Mouse (Mus musculus): ENCODE measurements around the gene Klrb1. TPM values are rescaled to one million over a fixed set of nuclear protein-coding genes. Genes with fewer than 3 reads are reported as not detected.

Klrb1 gene
- polyA plus RNA-seq, 1 experiment from 2014 or later = not detected

DNA sequence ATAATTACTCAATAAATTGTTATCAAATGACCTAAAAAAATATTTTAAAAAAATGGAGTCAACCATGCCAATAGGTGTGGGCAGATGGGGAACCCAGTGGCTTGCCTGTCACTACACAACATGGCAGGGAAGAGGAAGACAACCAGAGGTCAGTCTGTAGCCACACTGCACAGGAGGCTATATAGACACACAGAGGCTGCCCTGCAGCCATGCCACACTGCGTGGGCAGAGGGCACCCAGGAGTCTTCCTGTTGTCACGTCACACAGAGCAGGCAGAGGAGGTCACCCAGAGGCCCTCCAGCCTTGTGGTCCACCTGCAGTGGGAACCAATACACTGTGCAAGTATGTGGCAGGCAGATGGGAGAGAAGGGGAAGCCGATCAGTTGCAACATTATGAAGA lies 21.2 kb downstream of the Klrb1 start:
- Histone ChIP-seq H3K9me3 (no peaks in the 10 kb centered on the region), H3K27ac (replicated peaks) (no peak overlapping the region), H3K36me3 (no peaks in the 10 kb centered on the region), H3K27me3 (no peaks in the 10 kb centered on the region), H3K9ac (replicated peaks) (no peak overlapping the region), H3K4me2 (replicated peaks) (no peak overlapping the region), H3K4me3 (no peak overlapping the region), H3K4me1 (no peaks in the 10 kb centered on the region)
- 82% methylated on average over 3 of the region's 3 CpGs for WGBS
- no peak for ATAC-seq (ENCODE audit: low FRiP score, low read depth)

- H3K4me3 ChIP-seq = no peak overlapping the region
Measured at GRCm38 (mm10) chr6:128679574-128679973, 43.3 kb downstream of the Klrb1 start.

DNA sequence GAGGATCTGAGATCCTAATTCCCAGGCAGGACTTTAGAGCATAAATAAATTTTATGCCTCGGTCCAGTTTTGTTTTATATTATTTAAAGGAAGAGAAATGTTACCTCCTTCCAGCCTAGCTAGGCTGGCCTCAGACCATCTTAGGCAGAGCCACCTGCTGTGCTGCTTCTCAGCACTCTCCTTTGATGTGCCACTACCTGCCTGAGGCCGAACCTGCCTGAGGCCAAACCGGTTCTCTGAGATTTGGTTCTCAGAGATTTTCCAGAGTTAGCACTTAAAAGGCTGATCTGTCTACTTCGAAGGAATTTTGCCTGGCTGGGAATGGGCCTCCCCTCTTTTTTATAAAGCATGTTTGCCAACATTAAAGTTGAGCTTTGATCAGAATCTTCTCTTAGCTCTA lies 52.9 kb downstream of the Klrb1 start:
- Histone ChIP-seq H3K9me3 (0 out of 2 replicates have a peak, but pooled peaks cover 4% of the 10 kb centered on the region), H3K27me3 (no peaks in the 10 kb centered on the region), H3K4me1 (no peaks in the 10 kb centered on the region), H3K36me3 (no peaks in the 10 kb centered on the region), H3K4me2 (replicated peaks) (no peak overlapping the region), H3K9ac (replicated peaks) (no peak overlapping the region), H3K27ac (replicated peaks) (no peak overlapping the region), H3K4me3 (no peak overlapping the region)
- ATAC-seq (ENCODE audit: low FRiP score, low read depth) = no peak
- 60% methylated on average over 4 of the region's 4 CpGs for WGBS

More at GRCm38 (mm10) chr6:128679574-128679973, 43.3 kb downstream of the Klrb1 start:
- no peak for ATAC-seq (ENCODE audit: low FRiP score, low read depth)
- Histone ChIP-seq H3K27me3 (no peaks in the 10 kb centered on the region), H3K9me3 (no peaks in the 10 kb centered on the region), H3K36me3 (no peaks in the 10 kb centered on the region), H3K9ac (replicated peaks) (no peak overlapping the region), H3K4me2 (replicated peaks) (no peak overlapping the region), H3K27ac (replicated peaks) (no peak overlapping the region), H3K4me1 (no peaks in the 10 kb centered on the region)

GRCm38 (mm10) chr6:128662206-128662605 lies 60.7 kb downstream of the Klrb1 start, which contains the start of gene Clec2h:
Gene Clec2h (plus strand): TSS chr6:128662385.
- H3K36me3 ChIP-seq = no peaks in the 10 kb centered on the region
- no peaks in the 10 kb centered on the region for H3K27me3 ChIP-seq
- H3K9ac ChIP-seq (replicated peaks) = no peak within 1 kb of the TSS
- no peak within 1 kb of the TSS for H3K4me2 ChIP-seq (replicated peaks)
- no peaks in the 10 kb centered on the region for H3K9me3 ChIP-seq
- H3K4me1 ChIP-seq = no peaks in the 10 kb centered on the region
- 21% methylated on average over 1 of the region's 1 CpGs for WGBS
- H3K4me3 ChIP-seq = no peak within 1 kb of the TSS
- ATAC-seq (ENCODE audit: low FRiP score, low read depth) = no peak
- H3K27ac ChIP-seq (replicated peaks) = no peak within 1 kb of the TSS

DNA sequence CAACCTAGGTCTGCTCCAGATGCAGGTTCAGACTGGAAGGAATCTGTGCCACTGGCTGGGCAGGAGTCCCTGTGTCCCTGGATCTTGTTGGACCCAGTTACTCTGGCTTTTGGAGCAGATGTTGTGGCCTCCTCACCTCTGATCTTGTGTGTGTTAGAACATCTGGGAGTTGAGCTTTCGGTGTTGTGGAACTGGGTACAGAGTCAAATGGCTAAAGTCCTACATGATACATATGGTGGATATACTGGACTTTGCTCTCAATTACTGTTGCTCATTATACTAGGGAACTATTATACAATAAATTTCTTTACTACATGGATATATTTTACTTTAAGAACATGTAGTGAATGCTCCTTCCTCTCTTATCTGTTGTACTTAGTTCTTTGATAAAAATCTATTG lies 61.6 kb downstream of the Klrb1 start:
- H3K9me3 ChIP-seq = no peaks in the 10 kb centered on the region
- no peak overlapping the region for H3K27ac ChIP-seq (replicated peaks)
- H3K4me1 ChIP-seq = no peaks in the 10 kb centered on the region
- WGBS = 100% methylated on average over 1 of the region's 1 CpGs
- no peak overlapping the region for H3K4me2 ChIP-seq (replicated peaks)
- H3K4me3 ChIP-seq = no peak overlapping the region
- no peaks in the 10 kb centered on the region for H3K36me3 ChIP-seq
- no peak for ATAC-seq (ENCODE audit: low FRiP score, low read depth)
- H3K9ac ChIP-seq (replicated peaks) = no peak overlapping the region
- no peaks in the 10 kb centered on the region for H3K27me3 ChIP-seq

Other genes with a start within 250 kb of the Klrb1 start
- gene Pzp, start 196.3 kb downstream of the Klrb1 start, polyA plus RNA-seq (2016; fragmentation: Nextera tagmentation; extraction: Ambion mirVana) = not detected in 2 replicates
- not detected in 2 replicates for gene A2ml1, start 141.5 kb downstream of the Klrb1 start, polyA plus RNA-seq (2016; fragmentation: Nextera tagmentation; extraction: Ambion mirVana)
- not detected in 2 replicates for gene Klrb1a, start 99.5 kb downstream of the Klrb1 start, polyA plus RNA-seq (2016; fragmentation: Nextera tagmentation; extraction: Ambion mirVana)
- not detected in 2 replicates for gene Clec2h, start 60.7 kb downstream of the Klrb1 start, polyA plus RNA-seq (2016; fragmentation: Nextera tagmentation; extraction: Ambion mirVana)
- gene Klrb1c, start 66.2 kb upstream of the Klrb1 start, polyA plus RNA-seq (2016; fragmentation: Nextera tagmentation; extraction: Ambion mirVana) = not detected in 2 replicates
- gene Gm44511, start 103.3 kb upstream of the Klrb1 start, polyA plus RNA-seq (2016; fragmentation: Nextera tagmentation; extraction: Ambion mirVana) = not detected in 2 replicates
- not detected in 2 replicates for gene Klrb1b, start 103.3 kb upstream of the Klrb1 start, polyA plus RNA-seq (2016; fragmentation: Nextera tagmentation; extraction: Ambion mirVana)
- gene Clec2i, start 164.5 kb upstream of the Klrb1 start, polyA plus RNA-seq (2016; fragmentation: Nextera tagmentation; extraction: Ambion mirVana) = not detected in 2 replicates
- gene BC035044, start 168.1 kb upstream of the Klrb1 start, polyA plus RNA-seq (2016; fragmentation: Nextera tagmentation; extraction: Ambion mirVana) = 0.26 and 0.35 TPM in 2 replicates
- not detected in 2 replicates for gene Clec2g, start 211.3 kb upstream of the Klrb1 start, polyA plus RNA-seq (2016; fragmentation: Nextera tagmentation; extraction: Ambion mirVana)